Mouse (Mus musculus) midbrain, embryonic 13.5 days (tissue): ENCODE results near the gene Arih2. TPM values are rescaled to one million over a fixed set of nuclear protein-coding genes. Genes with fewer than 3 reads are reported as not detected.

ENCODE experiments used
- ATAC-seq: fragments of 200-750 bp; cut with Nextera tagmentation; 2 replicates; pipeline ENCODE4 v1.8.0; 2017; ENCODE audit warnings: mild to moderate bottlenecking, moderate TSS enrichment, moderate library complexity
- H3K27ac ChIP-seq: fragments of 300-500 bp; sonication (generic); 2 replicates; pipeline ENCODE4 v1.5.1; 2015; ENCODE audit warnings: inconsistent platforms, mild to moderate bottlenecking, moderate library complexity
- H3K27me3 ChIP-seq: fragments of 300-500 bp; sonication (generic); 2 replicates; pipeline ENCODE4 v1.6.1; 2015; ENCODE audit warnings: mild to moderate bottlenecking, inconsistent platforms
- H3K36me3 ChIP-seq: fragments of 300-500 bp; sonication (generic); 2 replicates; pipeline ENCODE4 v1.6.1; 2015; ENCODE audit warnings: mild to moderate bottlenecking, inconsistent platforms
- H3K4me1 ChIP-seq: fragments of 300-500 bp; sonication (generic); replicated peaks from 2 replicates; pipeline ENCODE4 v1.6.1; 2015; ENCODE audit warnings: inconsistent platforms
- H3K4me2 ChIP-seq: fragments of 300-500 bp; sonication (generic); replicated peaks from 2 replicates; pipeline ENCODE4 v1.6.1; 2015; ENCODE audit warnings: moderate library complexity, mild to moderate bottlenecking, inconsistent platforms
- H3K4me3 ChIP-seq: fragments of 300-500 bp; sonication (generic); replicated peaks from 2 replicates; pipeline ENCODE4 v1.5.1; 2015; ENCODE audit warnings: mild to moderate bottlenecking, inconsistent platforms
- H3K9ac ChIP-seq: fragments of 300-500 bp; sonication (generic); replicated peaks from 2 replicates; pipeline ENCODE4 v1.6.1; 2015; ENCODE audit warnings: mild to moderate bottlenecking, inconsistent platforms
- H3K9me3 ChIP-seq: fragments of 300-500 bp; sonication (generic); 2 replicates; pipeline ENCODE4 v1.6.1; 2016; ENCODE audit warnings: mild to moderate bottlenecking, inconsistent platforms
- WGBS: fragments of 180-500 bp; shearing (Covaris S2); methylation state at CpG from one replicate; pipeline ENCODE4 v1.1.7; 2015; 5-methylcytosine and 5-hydroxymethylcytosine counted together
- polyA plus RNA-seq: library from polyadenylated mRNA; unstranded; fragments of >200 nt; fragmentation: Nextera tagmentation; extraction: Ambion mirVana; gene quantifications from 2 replicates; pipeline ENCODE4 v1.2.1, GENCODE M21; 2015

Gene Arih2
- polyA plus RNA-seq, 1 experiment from 2014 or later, result 54.0 TPM

- Histone ChIP-seq H3K4me3 (peak overlapping the region; percentile 80), H3K9me3 (no peaks in the 10 kb centered on the region), H3K9ac (peak overlapping the region; percentile 42), H3K36me3 (peaks cover 60% of the 10 kb centered on the region), H3K4me1 (peaks cover 72% of the 10 kb centered on the region), H3K27me3 (0 out of 2 replicates have a peak, but pooled peaks cover under 1% of the 10 kb centered on the region), H3K27ac (no peak overlapping the region), H3K4me2 (peak overlapping the region; percentile 97)
- 89% methylated on average over 37 of the region's 37 CpGs for WGBS
- ATAC-seq, result no peak
Observed at GRCm38 (mm10) chr9:108575321-108576297, 73.6 kb downstream of the Arih2 start.

- Histone ChIP-seq H3K27me3 (no peaks in the 10 kb centered on the region), H3K27ac (no peak overlapping the region; the same call in 1 of the 2 replicates), H3K4me2 (peak overlapping the region; percentile 97), H3K4me1 (peaks cover 75% of the 10 kb centered on the region), H3K9me3 (no peaks in the 10 kb centered on the region), H3K4me3 (0 out of 2 replicates have a peak overlapping the region, but pooled peaks have one; percentile 80), H3K9ac (peak overlapping the region; percentile 42), H3K36me3 (peaks cover 60% of the 10 kb centered on the region)
- ATAC-seq, result no peak
- 88% methylated on average over 12 of the region's 12 CpGs for WGBS
Observed at GRCm38 (mm10) chr9:108574921-108575320, 74.3 kb downstream of the Arih2 start.

- 45% methylated on average over 26 of the region's 26 CpGs for WGBS
- H3K4me1 ChIP-seq, result peaks cover 74% of the 10 kb centered on the region
- H3K27ac ChIP-seq, result peak overlapping the region; percentile 25; the same call in 1 of the 2 replicates
- peak overlapping the region; percentile 42 for H3K9ac ChIP-seq
- H3K27me3 ChIP-seq, result no peaks in the 10 kb centered on the region
- H3K36me3 ChIP-seq, result peaks cover 60% of the 10 kb centered on the region
- H3K4me2 ChIP-seq, result peak overlapping the region; percentile 97
- no peaks in the 10 kb centered on the region for H3K9me3 ChIP-seq
- H3K4me3 ChIP-seq, result peak overlapping the region; percentile 8
- ATAC-seq, result no peak
Observed at GRCm38 (mm10) chr9:108573774-108574690, 75.2 kb downstream of the Arih2 start.

- H3K9ac ChIP-seq, result no peak overlapping the region
- H3K27ac ChIP-seq, result no peak overlapping the region
- no peak for ATAC-seq
- H3K36me3 ChIP-seq, result peaks cover 60% of the 10 kb centered on the region
- H3K27me3 ChIP-seq, result no peaks in the 10 kb centered on the region
- peaks cover 79% of the 10 kb centered on the region for H3K4me1 ChIP-seq
- H3K4me2 ChIP-seq, result no peak overlapping the region
- no peak overlapping the region for H3K4me3 ChIP-seq
- no peaks in the 10 kb centered on the region for H3K9me3 ChIP-seq
- 85% methylated on average over 10 of the region's 10 CpGs for WGBS
Observed at GRCm38 (mm10) chr9:108572321-108572720, 76.9 kb downstream of the Arih2 start.

- Histone ChIP-seq H3K27ac (no peak overlapping the region), H3K4me3 (no peak overlapping the region), H3K36me3 (peaks cover 58% of the 10 kb centered on the region), H3K4me1 (peaks cover 70% of the 10 kb centered on the region), H3K27me3 (no peaks in the 10 kb centered on the region), H3K9ac (no peak overlapping the region), H3K4me2 (0 out of 2 replicates have a peak overlapping the region, but pooled peaks have one; percentile 93), H3K9me3 (no peaks in the 10 kb centered on the region)
- no peak for ATAC-seq
- 94% methylated on average over 16 of the region's 16 CpGs for WGBS
Observed at GRCm38 (mm10) chr9:108571401-108571973, 77.7 kb downstream of the Arih2 start.

- no peak; the same call in 1 of the 2 replicates for ATAC-seq
Observed at GRCm38 (mm10) chr9:108570207-108570896, 78.8 kb downstream of the Arih2 start.

GRCm38 (mm10) chr9:108569381-108570206 is 79.6 kb downstream of the Arih2 start, which contains the start of gene Dalrd3:
Dalrd3 (plus strand) TSS chr9:108569886.
- Histone ChIP-seq H3K4me3 (peak within 1 kb of the TSS; percentile 58), H3K27ac (peak within 1 kb of the TSS; percentile 70), H3K9ac (peak within 1 kb of the TSS; percentile 71), H3K27me3 (no peaks in the 10 kb centered on the region), H3K36me3 (peaks cover 55% of the 10 kb centered on the region), H3K4me2 (peak within 1 kb of the TSS; percentile 94), H3K9me3 (no peaks in the 10 kb centered on the region), H3K4me1 (peaks cover 61% of the 10 kb centered on the region)
- 6% methylated on average over 42 of the region's 42 CpGs for WGBS
- peak; percentile 74 for ATAC-seq

More at GRCm38 (mm10) chr9:108570207-108570896, 78.8 kb downstream of the Arih2 start:
- Histone ChIP-seq H3K4me1 (peaks cover 69% of the 10 kb centered on the region), H3K27ac (peak overlapping the region; percentile 70), H3K9me3 (no peaks in the 10 kb centered on the region), H3K4me3 (peak overlapping the region; percentile 58), H3K4me2 (peak overlapping the region; percentile 93), H3K9ac (peak overlapping the region; percentile 71), H3K36me3 (peaks cover 55% of the 10 kb centered on the region), H3K27me3 (no peaks in the 10 kb centered on the region)
- 2% methylated on average over 40 of the region's 40 CpGs for WGBS

- H3K36me3 ChIP-seq, result peaks cover 56% of the 10 kb centered on the region
- ATAC-seq, result no peak
Observed at GRCm38 (mm10) chr9:108568511-108568921, 80.7 kb downstream of the Arih2 start.

GRCm38 (mm10) chr9:108567931-108568419 is 81.2 kb downstream of the Arih2 start:
- 9% methylated on average over 18 of the region's 18 CpGs for WGBS
- H3K4me1 ChIP-seq, result peaks cover 46% of the 10 kb centered on the region
- H3K9me3 ChIP-seq, result no peaks in the 10 kb centered on the region
- H3K27me3 ChIP-seq, result no peaks in the 10 kb centered on the region
- H3K36me3 ChIP-seq, result peaks cover 55% of the 10 kb centered on the region
- peak overlapping the region; percentile 88 for H3K9ac ChIP-seq
- peak overlapping the region; percentile 80 for H3K4me3 ChIP-seq
- H3K27ac ChIP-seq, result peak overlapping the region; percentile 97
- ATAC-seq, result no peak
- peak overlapping the region; percentile 94 for H3K4me2 ChIP-seq

More at GRCm38 (mm10) chr9:108568511-108568921, 80.7 kb downstream of the Arih2 start:
- Histone ChIP-seq H3K4me1 (peaks cover 50% of the 10 kb centered on the region), H3K4me2 (peak overlapping the region; percentile 94), H3K27me3 (no peaks in the 10 kb centered on the region), H3K27ac (no peak overlapping the region), H3K4me3 (peak overlapping the region; percentile 80; the same call in 1 of the 2 replicates), H3K9me3 (no peaks in the 10 kb centered on the region), H3K9ac (peak overlapping the region; percentile 88)
- 82% methylated on average over 17 of the region's 17 CpGs for WGBS
